Mouse (Mus musculus) megakaryocyte progenitor cell, adult 5-6 weeks (primary cell): ENCODE results near the gene Nfia. TPM values are rescaled to one million over a fixed set of nuclear protein-coding genes. Genes with fewer than 3 reads are reported as not detected.
A peak's percentile ranks its signal among the peaks of the same experiment; 100 is the strongest.

ENCODE experiments used
- ATAC-seq: replicated peaks from 2 replicates; pipeline ENCODE4 v1.8.0; 2016; ENCODE audit warnings: mild to moderate bottlenecking, moderate TSS enrichment, inconsistent platforms; ENCODE audit not compliant: poor library complexity
- total RNA-seq, 2 experiments: library from RNA; stranded (forward) in 1 of 2; stranded (reverse) in 1 of 2; fragments of 157-497, 149-512 nt in 1 of 2; fragments of 200-1000 nt in 1 of 2; gene quantifications; 2 replicates each; pipeline versions ENCODE4 v1.2.3 to v1.2.4; 2015 to 2017

Nfia gene
- total RNA-seq, 2 experiments from 2014 or later = 1.5 to 35.1 TPM

- no peak for ATAC-seq
Measured at GRCm38 (mm10) chr4:97986735-97987075, 214.2 kb downstream of the Nfia start.

DNA sequence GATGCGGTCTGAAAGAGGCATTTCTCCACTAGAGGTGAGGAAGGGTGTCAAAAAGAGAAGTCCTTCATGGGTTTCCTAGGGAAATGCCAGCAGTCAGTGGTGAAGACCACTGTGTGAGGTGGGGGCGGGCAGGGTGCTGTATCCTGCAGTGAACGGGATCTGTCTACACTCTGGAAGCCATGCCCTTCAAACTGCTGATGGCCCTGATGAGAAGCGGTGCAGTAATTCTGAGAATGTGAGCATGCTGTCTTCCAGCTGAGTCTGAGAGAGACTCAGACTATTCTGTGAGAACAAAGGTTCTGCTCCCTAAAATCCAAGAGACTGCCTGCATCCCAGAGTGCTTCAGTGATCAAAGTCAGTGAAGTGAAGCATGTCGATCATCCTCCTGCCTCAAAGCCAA is 216.2 kb downstream of the Nfia start:
- ATAC-seq = 0 out of 2 replicates have a peak, but pooled peaks have one; percentile 13

- no peak for ATAC-seq
Measured at GRCm38 (mm10) chr4:97990431-97990830, 217.9 kb downstream of the Nfia start.

- no peak for ATAC-seq
Measured at GRCm38 (mm10) chr4:97991395-97991794, 218.9 kb downstream of the Nfia start.

DNA sequence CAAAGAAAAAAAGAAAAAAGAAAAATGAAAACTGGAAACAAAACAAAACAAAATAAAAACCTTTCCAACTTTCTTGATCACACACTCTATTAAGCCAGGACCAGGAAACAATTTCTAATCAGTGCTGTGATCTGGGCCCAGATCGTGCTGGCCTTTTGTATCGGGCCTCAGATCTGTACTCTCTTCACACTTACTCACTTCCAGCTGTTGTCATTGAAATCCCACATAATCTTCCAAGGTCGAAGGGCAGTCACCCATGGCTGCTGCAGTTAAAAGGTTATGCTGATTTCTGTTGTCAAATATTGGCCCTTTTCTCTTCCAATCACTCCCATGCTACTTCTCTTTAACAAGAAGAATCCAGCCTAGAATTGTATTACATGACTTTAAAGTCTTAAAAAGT is 219.3 kb downstream of the Nfia start:
- ATAC-seq = no peak

- no peak for ATAC-seq
Measured at GRCm38 (mm10) chr4:97995911-97996712, 223.6 kb downstream of the Nfia start.

- no peak for ATAC-seq
Measured at GRCm38 (mm10) chr4:97997151-97997817, 224.8 kb downstream of the Nfia start.

GRCm38 (mm10) chr4:98002206-98002605 is 229.7 kb downstream of the Nfia start:
- no peak for ATAC-seq

DNA sequence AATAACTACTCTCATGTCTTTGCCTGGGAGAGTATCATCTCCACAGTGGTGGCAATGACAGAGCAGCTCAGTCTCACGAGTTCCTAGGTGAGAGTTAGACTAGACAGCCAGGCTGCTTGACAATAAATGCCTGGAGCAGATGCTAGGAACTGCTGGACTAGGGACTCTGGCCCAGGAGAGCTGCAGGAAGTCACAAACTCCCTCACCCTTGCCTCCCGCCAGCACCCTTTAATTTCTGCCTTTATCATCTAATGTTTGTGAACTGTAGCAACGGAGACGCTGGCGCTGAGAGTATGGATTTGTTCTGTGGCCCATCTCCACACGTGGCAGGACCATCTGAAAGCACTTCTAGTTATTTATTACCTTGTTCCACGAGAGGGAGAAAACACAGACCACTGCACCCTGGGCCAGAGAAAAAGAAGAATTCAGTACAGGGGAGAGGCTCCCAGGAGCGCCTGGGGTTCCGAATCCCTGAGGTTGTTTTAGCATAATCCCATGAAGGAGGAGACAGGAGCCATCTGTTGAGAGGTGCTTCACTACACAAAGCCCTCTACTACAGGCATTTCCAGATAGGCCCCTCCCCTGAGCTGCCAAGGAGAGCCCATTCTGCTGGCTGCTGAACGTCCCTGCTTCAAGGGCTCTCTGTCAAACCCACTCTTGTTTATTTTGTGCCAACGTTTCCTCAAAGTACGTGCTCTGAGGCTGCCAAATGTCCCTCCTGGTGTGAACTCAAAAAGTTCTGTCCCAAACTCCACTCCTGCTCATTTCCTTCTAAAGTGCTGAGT is 231.0 kb downstream of the Nfia start:
- no peak for ATAC-seq

DNA sequence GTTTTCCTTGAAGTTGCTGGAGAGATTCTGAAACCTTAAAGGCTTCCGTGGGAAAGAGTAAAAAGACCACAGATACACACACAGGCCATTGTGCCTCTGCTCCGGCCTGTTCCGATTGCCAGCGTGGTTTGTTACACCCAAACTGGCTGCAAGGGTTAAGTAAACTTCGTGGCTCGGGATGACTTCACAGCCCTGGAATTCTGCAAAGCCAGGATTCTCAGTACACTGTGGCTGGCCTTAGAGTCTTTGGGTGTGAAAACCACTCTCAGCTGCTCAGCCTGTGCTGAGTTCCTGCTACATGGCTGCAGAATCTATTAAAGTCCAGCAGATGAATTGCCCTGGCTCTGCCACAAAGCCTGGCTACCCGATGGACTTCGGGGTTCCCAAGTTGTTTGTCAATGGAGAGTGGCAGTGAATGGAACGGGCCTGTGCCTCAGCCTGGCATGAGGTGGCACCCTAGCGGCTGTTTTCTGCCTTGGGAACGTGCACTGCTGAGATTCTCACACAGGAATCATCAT is 231.6 kb downstream of the Nfia start:
- ATAC-seq = no peak

DNA sequence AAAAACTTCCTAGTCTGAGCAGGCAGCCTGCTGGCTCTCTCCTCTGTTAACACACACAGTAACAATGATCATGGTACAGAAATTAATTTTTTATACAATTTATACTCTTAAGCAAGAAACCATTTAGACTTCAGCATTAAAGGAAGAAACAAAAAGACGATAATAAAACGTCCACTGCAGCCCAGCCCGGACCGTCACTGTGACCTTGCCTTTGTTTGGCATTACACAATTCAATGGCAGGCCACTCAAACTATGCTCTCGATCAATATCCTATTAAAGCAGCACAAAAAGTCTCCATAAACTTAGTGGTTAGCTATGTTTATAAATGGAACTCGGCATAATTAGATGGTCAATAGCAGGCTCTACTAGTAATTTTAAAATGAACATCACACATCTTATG is 232.5 kb downstream of the Nfia start:
- no peak for ATAC-seq

DNA sequence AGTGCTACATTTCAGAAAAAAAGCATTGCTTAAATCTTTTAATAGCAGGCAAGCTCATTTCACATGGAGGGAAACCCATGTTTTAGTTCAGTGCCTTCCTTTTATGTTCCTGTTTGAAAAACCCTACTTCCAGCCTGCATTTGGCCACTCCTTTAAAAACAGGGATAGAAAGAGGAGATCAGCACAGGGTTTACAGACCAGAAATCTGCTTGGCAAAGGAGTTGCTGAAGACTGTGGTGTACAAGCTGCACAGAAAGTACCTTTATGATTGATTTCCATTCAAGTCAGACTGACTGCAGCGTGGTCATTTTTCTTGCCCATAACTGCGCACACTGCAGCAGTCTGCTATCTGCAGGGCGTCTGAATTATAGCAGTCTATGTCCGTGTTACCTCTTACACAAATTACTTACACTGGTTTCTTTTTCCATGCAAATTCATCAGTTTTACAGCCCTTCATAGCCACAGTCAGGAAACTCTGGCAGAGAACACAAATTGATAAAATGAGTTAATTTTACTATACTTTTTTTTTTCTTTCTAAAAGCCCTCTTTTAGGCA is 236.4 kb downstream of the Nfia start:
- ATAC-seq = no peak

DNA sequence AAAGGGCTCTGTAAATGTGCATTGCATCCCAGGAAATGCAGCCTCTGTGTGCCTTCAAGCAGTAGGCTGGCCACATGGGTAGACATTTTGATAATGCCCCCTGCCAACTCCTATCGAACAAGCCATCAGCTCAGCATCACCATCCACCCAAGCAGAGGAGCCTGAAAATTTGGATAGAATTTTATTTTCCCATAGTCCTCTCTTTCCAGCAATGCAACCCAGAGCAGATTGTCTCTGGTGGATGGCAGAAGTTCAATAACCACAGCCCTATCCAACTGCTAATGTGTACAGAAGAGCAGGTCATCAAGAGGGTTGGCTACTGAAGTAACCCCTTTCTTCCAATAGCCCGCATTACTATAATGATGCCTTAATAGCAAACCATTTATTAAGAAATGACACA is 237.4 kb downstream of the Nfia start:
- ATAC-seq = no peak

- ATAC-seq = no peak
Measured at GRCm38 (mm10) chr4:98019811-98020210, 247.3 kb downstream of the Nfia start.

DNA sequence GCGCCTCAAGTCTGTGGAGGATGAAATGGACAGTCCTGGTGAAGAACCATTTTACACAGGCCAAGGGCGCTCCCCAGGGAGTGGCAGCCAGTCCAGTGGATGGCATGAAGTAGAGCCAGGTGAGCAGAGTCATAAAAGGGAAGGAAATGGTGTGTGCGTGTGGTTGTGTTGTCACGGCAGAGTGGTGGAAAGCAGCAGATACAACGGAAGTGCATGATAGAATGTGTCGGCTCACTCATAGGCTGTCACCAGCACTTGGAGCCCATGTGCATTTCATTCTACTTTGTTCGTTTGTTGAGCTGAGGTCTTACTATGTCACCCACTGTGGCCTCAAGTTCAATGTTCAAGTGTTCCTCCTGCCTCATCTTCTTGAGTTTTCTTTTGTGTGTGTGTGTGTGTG is 248.3 kb downstream of the Nfia start:
- ATAC-seq = peak; percentile 79

- no peak for ATAC-seq
Measured at GRCm38 (mm10) chr4:98023245-98023792, 250.8 kb downstream of the Nfia start.

DNA sequence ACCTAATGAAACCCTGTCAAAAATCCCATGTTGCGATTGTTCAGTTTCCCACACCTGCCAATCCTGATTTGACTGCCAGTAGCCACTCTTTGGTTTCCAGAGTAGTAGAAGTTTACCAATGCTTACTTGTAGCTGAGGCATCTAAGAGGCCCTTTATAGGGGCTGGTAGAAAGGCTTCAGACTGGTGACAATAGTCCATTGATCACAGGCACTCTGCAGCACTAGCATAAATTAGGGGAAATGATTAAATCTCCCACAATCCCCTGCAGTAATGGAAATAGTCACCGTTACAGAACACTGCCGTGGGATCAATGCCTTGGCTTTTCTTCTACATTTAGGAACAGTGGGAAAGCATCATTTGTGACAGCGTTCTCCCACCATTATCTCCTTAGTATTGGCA is 254.9 kb downstream of the Nfia start:
- no peak for ATAC-seq

DNA sequence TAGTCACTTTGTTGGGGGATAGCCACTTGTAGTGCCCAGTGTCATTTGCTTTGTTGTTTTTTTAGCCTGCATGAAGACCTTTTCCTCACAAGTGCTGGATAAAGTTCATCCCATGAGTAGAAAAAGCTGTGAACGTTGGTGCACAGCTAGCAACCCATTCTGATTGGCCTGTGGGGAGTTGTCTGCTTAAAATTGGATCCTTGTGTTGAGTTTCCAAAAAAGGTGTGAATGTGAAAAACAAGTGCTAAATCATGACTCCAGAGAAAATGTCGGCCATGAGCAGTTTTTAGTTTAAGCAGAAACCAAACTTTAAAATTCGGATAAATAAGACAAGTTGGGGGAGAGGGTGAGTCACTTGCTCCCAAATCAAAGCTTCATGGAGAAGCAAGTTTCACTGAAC is 259.3 kb downstream of the Nfia start:
- ATAC-seq = no peak

DNA sequence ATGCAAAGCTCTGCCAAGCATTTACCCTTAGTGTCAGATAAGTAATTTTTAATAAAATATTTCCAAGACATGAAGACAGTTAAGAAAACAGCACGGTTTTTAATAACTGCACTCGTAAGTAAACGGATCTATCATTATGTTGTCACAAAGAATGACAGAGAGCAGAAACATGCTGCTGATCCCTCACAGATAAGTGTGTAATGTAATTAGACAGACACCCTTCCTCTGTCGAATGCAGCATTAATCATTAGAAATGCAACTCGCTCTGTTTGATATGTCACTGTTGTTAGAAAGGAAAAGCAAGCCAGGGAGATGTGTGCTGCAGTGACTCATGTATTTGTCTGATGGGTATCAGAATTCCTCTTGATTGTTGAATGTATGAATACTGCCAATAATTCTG is 259.8 kb downstream of the Nfia start:
- ATAC-seq = no peak

DNA sequence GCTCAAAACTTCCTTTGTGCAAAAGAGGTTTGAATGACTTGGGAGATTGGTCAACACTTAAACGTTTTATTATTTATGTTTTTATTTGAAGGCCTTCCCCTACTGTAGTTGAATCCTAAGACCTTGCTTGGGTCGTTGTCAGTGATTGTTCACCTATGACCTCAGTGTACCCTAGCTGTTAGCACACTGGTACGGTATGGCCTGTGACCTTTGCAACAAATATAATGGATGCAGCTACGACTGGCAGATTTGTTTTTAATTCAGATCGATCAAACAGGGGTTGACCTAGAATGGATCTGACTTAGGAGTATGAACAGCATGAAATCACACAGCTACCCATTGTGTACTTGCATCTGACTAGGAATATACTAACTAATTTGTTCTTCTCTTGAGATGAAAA is 266.6 kb downstream of the Nfia start:
- no peak for ATAC-seq

DNA sequence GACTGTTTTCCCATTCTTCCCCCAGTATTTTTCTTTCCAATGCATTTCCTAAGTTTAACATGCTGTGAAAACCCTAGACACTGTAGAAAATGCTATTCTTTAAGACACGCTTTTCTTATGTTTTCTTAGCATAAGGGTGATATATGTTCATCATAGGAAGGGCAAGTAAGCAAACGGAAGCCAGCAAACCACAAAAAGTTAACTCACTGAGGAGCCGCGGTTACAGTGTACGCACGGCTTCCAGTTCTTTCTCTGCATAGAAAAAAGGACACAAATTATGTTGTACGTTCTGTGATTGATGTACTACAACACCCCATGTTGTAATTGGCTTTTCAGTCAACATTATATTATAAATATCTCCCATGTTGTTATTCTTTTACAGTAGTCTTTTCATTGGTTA is 267.6 kb downstream of the Nfia start:
- peak; percentile 94 for ATAC-seq
